Mouse (Mus musculus): ENCODE data around the gene Cd3eap. TPM values are rescaled to one million over a fixed set of nuclear protein-coding genes. Genes with fewer than 3 reads are reported as not detected.
A peak's percentile ranks its signal among the peaks of the same experiment; 100 is the strongest.

Cd3eap gene
- polyA plus RNA-seq, 1 experiment from 2014 or later = 7.8 TPM

DNA sequence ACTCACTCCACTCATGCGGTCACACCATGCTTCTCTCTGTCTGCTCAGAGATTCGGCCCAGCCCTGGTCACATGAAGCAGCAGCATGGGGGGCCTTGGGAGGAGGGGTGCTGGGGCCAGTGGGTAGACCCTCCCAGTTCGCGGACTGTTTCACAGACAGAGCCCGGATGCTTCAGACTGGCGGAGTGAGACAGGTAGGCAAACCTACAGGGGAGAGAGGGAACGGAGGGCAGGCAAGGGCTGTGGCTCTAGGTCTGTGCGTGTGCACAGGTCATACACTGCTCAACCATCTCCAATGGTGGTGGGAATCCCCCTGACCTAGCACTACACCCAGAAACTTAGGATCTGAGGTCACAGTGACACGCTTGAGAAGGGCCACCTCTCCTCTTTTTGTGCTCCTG, 39.8 kb downstream of the Cd3eap start:
- Histone ChIP-seq H3K9me3 (ENCODE audit: low read length) (no peaks in the 10 kb centered on the region), H3K27me3 (ENCODE audit: insufficient read depth, low read length) (peaks cover 16% of the 10 kb centered on the region; the same call in 1 of the 2 replicates), H3K4me2 (ENCODE audit: low read depth, low read length) (peak overlapping the region; percentile 78), H3K4me3 (ENCODE audit: low read depth, low read length) (peak overlapping the region; percentile 43), H3K9ac (replicated peaks) (peak overlapping the region; percentile 51; the same call in 1 of the 2 replicates), H3K4me1 (ENCODE audit: insufficient read depth) (peaks cover 9% of the 10 kb centered on the region), H3K27ac (ENCODE audit: low read depth) (no peak overlapping the region), H3K36me3 (replicated peaks; ENCODE audit: insufficient read depth, low read length) (no peaks in the 10 kb centered on the region)
- 30% methylated on average over 9 of the region's 9 CpGs for WGBS (ENCODE audit: insufficient replicate concordance)
- TF ChIP-seq CTCF (IDR thresholded peaks at IDR 0.05; ENCODE audit: low read depth) = no peak
- ATAC-seq (peak; percentile 34), DNase-seq (no peak)

DNA sequence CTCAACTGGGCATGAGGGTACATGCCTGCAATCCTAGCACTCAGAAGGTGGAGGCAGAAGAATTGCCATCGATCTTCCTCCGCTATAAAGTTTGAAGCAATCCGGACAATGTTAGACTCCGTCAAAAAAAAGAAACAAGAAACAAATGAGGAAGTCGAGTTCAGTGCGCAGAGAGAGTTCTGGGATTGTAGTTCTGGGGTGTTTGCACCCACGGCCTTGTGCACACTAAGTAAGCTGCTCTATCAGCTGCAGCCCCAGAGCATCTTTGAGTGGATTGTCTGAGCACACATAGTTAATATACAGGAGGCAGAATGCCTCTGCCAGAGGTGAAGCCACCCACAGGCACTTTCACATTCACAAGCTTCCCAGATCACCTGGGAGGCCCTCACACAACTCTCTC, 40.6 kb downstream of the Cd3eap start:
- H3K4me2 ChIP-seq (ENCODE audit: low read depth, low read length) = no peak overlapping the region
- DNase-seq (no peak), ATAC-seq (no peak)
- H3K4me1 ChIP-seq (ENCODE audit: insufficient read depth) = peaks cover 9% of the 10 kb centered on the region
- no peak overlapping the region for H3K4me3 ChIP-seq (ENCODE audit: low read depth, low read length)
- H3K9ac ChIP-seq (replicated peaks) = no peak overlapping the region
- no peaks in the 10 kb centered on the region for H3K36me3 ChIP-seq (replicated peaks; ENCODE audit: insufficient read depth, low read length)
- WGBS (ENCODE audit: insufficient replicate concordance) = 25% methylated on average over 7 of the region's 7 CpGs
- H3K27me3 ChIP-seq (ENCODE audit: insufficient read depth, low read length) = peaks cover 16% of the 10 kb centered on the region; the same call in 1 of the 2 replicates
- no peak for TF ChIP-seq CTCF (IDR thresholded peaks at IDR 0.05; ENCODE audit: low read depth)
- TF ChIP-seq EP300 (IDR thresholded peaks at IDR 0.05; ENCODE audit: low read depth) = no peak
- no peaks in the 10 kb centered on the region for H3K9me3 ChIP-seq (ENCODE audit: low read length)
- no peak overlapping the region for H3K27ac ChIP-seq (ENCODE audit: low read depth)

DNA sequence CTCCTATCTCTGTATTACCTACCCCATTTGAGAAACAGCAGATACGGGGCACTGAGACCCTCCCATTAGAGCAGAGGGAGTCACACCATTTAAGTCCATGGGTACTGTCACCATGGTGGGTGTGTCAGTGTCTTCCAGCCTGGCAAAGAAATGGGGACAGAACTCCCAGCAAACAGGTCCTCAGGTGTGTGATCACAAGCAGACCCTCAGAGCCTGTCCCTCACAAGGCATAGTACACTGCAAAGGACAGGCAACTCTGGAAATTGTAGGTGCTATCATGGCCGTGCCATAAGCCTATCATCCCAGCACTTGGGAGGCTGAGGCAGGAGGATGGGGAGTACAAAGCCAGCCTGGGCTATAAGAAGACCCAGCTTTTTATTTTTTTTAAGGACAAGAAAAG, 41.1 kb downstream of the Cd3eap start:
- no peak for ATAC-seq
- peaks cover 13% of the 10 kb centered on the region; the same call in 1 of the 2 replicates for H3K27me3 ChIP-seq (ENCODE audit: insufficient read depth, low read length)
- peaks cover 9% of the 10 kb centered on the region for H3K4me1 ChIP-seq (ENCODE audit: insufficient read depth)
- TF ChIP-seq EP300 (IDR thresholded peaks at IDR 0.05; ENCODE audit: low read depth) (no peak), CTCF (IDR thresholded peaks at IDR 0.05; ENCODE audit: low read depth) (no peak)
- DNase-seq = no peak
- no peaks in the 10 kb centered on the region for H3K9me3 ChIP-seq (ENCODE audit: low read length)
- H3K36me3 ChIP-seq (replicated peaks; ENCODE audit: insufficient read depth, low read length) = no peaks in the 10 kb centered on the region
- no peak overlapping the region for H3K9ac ChIP-seq (replicated peaks)
- no peak overlapping the region for H3K4me2 ChIP-seq (ENCODE audit: low read depth, low read length)
- WGBS (ENCODE audit: insufficient replicate concordance) = 55% methylated on average over 2 of the region's 2 CpGs
- no peak overlapping the region for H3K27ac ChIP-seq (ENCODE audit: low read depth)
- H3K4me3 ChIP-seq (ENCODE audit: low read depth, low read length) = no peak overlapping the region

DNA sequence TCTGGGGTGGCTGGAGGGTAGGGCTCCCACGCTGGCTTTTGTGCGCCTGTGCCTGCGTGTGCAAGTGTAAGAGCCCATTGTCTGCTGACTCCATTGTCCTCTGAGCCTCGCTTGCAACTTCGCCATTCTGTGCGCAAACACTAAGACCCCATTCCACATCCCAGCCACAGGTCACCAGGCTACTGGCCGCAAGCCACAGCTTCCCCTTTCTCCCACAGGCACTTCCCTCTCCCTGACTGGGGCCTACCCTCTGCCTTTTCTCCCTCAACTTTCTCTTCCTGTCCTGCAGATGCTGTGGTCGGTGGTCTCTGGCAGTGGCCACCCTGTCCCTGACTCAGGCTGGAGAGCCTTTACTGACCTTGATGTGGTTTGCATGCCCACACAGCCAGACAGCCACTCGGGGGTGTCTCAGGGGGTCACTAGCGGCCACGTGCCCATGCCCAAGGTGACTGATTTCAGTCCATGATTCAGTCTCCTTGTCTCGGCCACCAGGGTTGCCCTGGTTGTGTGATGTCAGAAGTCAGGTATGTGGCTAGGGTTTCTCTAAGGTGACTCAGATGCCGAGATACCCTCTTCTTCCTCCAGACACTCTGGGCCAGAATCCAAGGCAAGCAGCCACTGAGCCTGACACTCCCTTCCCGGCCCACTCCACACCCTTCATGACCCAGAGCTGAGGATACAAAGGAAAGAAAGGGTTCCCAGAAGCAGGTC, 42.7 kb downstream of the Cd3eap start:
- H3K9me3 ChIP-seq (ENCODE audit: low read length) = no peaks in the 10 kb centered on the region
- 0 out of 2 replicates have a peak overlapping the region, but pooled peaks have one; percentile 36 for H3K4me2 ChIP-seq (ENCODE audit: low read depth, low read length)
- TF ChIP-seq CTCF (IDR thresholded peaks at IDR 0.05; ENCODE audit: low read depth) = no peak
- no peak for TF ChIP-seq EP300 (IDR thresholded peaks at IDR 0.05; ENCODE audit: low read depth)
- no peak overlapping the region for H3K9ac ChIP-seq (replicated peaks)
- DNase-seq (peak; percentile 66), ATAC-seq (no peak)
- H3K4me1 ChIP-seq (ENCODE audit: insufficient read depth) = peaks cover 8% of the 10 kb centered on the region
- no peak overlapping the region for H3K4me3 ChIP-seq (ENCODE audit: low read depth, low read length)
- peaks cover 9% of the 10 kb centered on the region; the same call in 1 of the 2 replicates for H3K27me3 ChIP-seq (ENCODE audit: insufficient read depth, low read length)
- no peaks in the 10 kb centered on the region for H3K36me3 ChIP-seq (replicated peaks; ENCODE audit: insufficient read depth, low read length)
- 0 out of 2 replicates have a peak overlapping the region, but pooled peaks have one; percentile 42 for H3K27ac ChIP-seq (ENCODE audit: low read depth)
- 18% methylated on average over 14 of the region's 14 CpGs for WGBS (ENCODE audit: insufficient replicate concordance)

DNA sequence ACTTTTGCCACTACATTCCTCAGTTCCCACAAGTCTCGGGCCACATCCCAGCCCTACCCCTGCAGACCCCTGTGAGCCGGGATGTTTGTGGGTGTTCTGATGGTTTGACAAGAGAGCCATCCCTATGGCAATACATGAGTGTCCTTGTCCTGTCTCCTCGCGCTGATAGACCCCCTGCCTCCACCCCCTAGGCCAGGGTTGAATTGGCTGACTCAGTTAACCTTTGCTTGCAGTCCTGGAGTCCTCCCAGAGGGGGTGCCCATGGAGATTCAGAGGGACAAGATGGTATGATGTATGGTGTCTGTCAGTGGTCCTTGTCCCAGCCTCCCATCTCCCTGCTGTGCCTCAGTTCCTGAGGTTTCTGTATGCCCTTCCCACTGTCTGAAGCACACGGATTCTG, 45.2 kb downstream of the Cd3eap start:
- no peak for ATAC-seq
- peaks cover 10% of the 10 kb centered on the region; the same call in 1 of the 2 replicates for H3K27me3 ChIP-seq (ENCODE audit: insufficient read depth, low read length)
- TF ChIP-seq CTCF (IDR thresholded peaks at IDR 0.05; ENCODE audit: low read depth) (no peak), EP300 (IDR thresholded peaks at IDR 0.05; ENCODE audit: low read depth) (no peak)
- H3K27ac ChIP-seq (ENCODE audit: low read depth) = no peak overlapping the region
- H3K4me2 ChIP-seq (ENCODE audit: low read depth, low read length) = no peak overlapping the region
- no peaks in the 10 kb centered on the region for H3K36me3 ChIP-seq (replicated peaks; ENCODE audit: insufficient read depth, low read length)
- DNase-seq = no peak
- H3K4me3 ChIP-seq (ENCODE audit: low read depth, low read length) = no peak overlapping the region
- no peak overlapping the region for H3K9ac ChIP-seq (replicated peaks)
- H3K4me1 ChIP-seq (ENCODE audit: insufficient read depth) = peaks cover 13% of the 10 kb centered on the region
- 59% methylated on average over 5 of the region's 5 CpGs for WGBS (ENCODE audit: insufficient replicate concordance)
- no peaks in the 10 kb centered on the region for H3K9me3 ChIP-seq (ENCODE audit: low read length)

DNA sequence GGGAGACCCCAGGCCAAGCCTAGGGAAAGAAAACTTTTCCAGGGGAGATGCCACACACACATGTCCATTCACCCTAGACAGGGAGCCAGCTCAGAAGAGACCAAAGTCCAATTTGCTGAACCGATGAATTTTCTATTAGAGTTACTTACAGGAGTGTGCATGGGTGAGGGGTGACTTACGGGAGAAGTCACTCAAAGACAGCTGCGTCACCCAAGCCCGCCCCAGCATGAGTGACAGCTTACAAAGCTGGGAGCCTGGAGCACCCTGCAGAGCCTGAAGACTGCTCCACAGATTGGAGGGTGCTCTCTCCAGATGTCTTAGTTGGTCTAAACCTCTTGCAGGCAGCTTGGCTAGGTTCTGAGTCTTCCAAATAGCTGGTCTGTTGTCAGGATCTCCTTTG, 47.3 kb downstream of the Cd3eap start:
- DNase-seq = no peak
- peaks cover 22% of the 10 kb centered on the region for H3K4me1 ChIP-seq (ENCODE audit: insufficient read depth)
- H3K27me3 ChIP-seq (ENCODE audit: insufficient read depth, low read length) = peaks cover 15% of the 10 kb centered on the region
- H3K9ac ChIP-seq (replicated peaks) = no peak overlapping the region
- 34% methylated on average over 4 of the region's 4 CpGs for WGBS (ENCODE audit: insufficient replicate concordance)
- TF ChIP-seq CTCF (IDR thresholded peaks at IDR 0.05; ENCODE audit: low read depth) (no peak), EP300 (IDR thresholded peaks at IDR 0.05; ENCODE audit: low read depth) (no peak)
- no peak overlapping the region for H3K27ac ChIP-seq (ENCODE audit: low read depth)
- no peaks in the 10 kb centered on the region for H3K36me3 ChIP-seq (replicated peaks; ENCODE audit: insufficient read depth, low read length)
- H3K4me2 ChIP-seq (ENCODE audit: low read depth, low read length) = no peak overlapping the region
- H3K9me3 ChIP-seq (ENCODE audit: low read length) = no peaks in the 10 kb centered on the region
- no peak for ATAC-seq
- no peak overlapping the region for H3K4me3 ChIP-seq (ENCODE audit: low read depth, low read length)
